Mouse (Mus musculus) frontal cortex, postnatal 14 days (tissue): ENCODE results near the gene Ralb.

Experiments used
- DNase-seq, 2 experiments: peaks; one replicate each; pipeline ENCODE4 v3.0.0; 2022; ENCODE audit warnings: low spot score in 2 of 2

Ralb gene

GRCm38 (mm10) chr1:119492505-119492904, 12.1 kb downstream of the Ralb start:
- no peak for DNase-seq

DNA sequence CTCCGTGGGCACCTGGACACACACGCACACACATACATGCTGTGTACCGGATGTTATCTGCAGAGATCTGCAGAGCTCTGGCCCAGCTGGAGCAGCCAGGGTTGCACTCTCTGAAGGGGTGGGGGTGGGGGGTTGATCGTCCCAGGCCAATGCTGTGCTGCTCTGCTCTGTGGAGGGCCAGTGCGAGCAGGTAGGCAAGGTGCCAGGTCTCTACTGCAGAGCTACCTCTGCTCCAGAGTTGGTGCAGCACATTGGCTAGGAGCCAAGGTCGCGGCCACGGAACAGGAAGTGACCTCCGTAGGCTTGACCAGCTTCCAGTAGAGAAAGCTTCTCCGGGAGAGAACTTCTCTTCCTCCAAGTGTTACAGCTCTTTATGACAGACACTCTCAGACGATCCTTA, 12.5 kb downstream of the Ralb start:
- no peak for DNase-seq

DNA sequence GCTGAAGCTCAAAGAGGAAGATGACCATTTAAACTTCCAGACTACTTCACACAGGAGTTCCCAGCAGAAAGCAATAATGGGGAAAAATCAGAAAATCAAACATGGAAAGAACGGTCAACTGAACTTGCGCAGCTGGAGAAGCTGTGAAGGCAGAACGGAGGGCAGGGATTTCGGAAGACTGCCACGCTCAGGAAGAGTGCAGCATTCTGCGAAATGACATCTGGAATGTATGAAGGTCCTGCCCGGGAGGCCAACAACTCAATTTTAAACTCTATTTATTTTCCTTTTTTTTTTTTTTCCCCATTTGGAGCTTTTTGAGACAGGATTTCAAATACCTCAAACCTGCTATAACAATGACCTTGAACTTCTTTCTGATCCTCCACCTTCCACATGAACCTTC, 13.8 kb downstream of the Ralb start:
- DNase-seq = no peak

DNA sequence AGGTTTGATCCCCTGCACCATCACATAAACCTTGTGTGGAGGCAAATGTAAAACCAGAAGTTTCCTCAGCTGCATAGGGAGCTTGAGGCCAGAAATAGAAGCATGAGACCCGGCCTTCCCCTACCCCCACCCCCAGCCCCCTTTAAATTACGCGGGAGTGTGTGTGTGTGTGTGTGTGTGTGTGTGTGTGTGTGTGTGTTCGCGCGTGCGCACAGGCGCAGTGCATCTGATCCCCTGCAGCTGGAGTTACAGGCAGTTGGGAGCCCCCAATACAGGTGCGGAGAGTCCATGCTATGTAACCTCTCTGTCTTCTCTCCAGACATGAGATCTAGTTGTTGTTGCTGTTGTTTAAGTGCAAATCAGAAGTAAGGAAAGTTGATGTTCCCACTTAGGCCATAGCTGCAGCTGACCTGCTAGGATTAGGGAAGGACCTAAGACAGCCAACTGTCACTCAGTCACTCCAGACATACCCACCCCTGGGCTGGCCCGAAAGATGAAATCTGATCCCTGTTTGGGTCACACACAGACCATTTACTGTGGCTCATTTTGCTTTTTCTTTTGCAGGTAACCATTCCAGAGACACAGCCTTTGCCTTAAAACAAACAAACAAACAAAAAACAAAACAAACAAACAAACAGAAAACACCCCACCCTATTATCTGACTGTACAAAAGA, 16.5 kb downstream of the Ralb start:
- no peak for DNase-seq

DNA sequence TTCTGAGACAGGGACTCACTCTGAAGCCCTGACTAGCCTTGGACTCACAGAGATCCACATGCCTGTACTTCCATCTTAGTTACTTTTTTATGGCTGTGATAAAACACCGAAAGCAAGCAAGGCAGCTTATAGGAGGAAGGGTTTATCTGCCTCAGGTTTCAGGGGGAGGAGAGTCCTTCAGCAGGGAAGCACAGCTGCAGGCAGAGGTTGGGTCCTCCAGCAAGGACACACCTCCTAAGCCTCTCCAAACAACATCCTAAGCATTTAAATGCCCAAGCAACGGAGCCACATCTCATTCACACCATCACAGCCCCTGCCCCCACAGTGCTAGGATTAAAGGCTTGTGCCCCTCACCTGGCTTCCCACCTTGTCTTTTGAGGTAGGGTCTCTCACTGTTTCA, 18.8 kb downstream of the Ralb start:
- DNase-seq = no peak

DNA sequence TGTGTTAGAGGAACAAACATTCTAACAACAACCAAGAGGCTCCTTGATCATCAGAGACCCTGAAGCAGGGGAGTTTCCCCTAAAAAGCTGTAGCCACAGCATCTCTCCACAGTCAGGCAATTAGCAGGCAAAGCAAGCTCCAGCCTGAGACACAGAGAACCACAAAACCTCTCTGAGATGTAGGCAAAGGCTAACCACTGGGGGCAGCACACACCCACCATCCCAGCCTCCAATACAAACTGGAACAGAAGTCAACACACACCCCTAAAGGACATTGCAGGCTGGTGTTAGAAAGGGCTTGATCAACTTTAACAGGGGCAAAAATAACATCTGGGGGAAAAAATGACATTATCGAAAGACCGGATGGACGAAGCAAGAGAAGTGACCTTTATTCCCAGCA, 20.1 kb downstream of the Ralb start:
- no peak for DNase-seq

DNA sequence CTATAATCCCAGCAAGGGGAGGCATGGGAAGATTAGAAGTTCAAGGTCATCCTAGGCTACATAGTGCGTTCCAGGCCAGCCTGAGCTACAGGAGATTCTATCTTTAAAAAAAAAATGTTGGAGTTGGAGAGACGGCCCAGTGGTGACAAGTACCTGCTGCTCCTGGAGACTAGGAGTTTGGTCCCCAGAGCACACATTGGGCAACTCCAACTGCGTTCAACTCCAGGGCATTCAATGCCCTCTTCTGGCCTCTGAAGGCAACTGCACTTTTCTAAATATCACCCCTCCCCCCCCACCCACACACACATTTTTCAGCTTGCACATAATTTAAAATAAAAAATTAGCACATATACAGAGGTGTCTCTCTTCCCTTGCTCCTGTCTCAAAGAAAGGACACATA, 21.7 kb downstream of the Ralb start:
- DNase-seq = no peak

GRCm38 (mm10) chr1:119481205-119481932, 23.2 kb downstream of the Ralb start:
- no peak for DNase-seq

DNA sequence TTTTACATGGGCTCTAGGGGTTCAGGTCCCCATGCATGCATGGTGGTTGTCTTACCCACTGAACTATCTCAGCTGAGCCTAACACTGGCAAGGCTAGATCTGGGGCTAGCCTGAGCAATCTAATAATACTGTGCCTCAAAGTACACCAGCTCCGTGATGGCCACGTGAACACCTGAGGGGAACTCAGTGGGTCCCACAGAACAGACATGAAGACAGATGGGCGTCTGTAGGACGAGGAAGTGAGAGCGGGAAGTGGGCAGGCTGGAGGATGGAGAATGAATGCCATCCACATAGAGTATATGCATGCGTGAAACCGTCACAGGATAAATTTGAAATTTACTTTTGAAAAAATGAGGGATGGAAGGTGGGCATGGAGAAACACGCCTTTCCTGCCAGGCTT, 23.9 kb downstream of the Ralb start:
- no peak for DNase-seq

GRCm38 (mm10) chr1:119479641-119480040, 25.0 kb downstream of the Ralb start:
- no peak for DNase-seq

GRCm38 (mm10) chr1:119476905-119477353, 27.7 kb downstream of the Ralb start:
- no peak for DNase-seq

DNA sequence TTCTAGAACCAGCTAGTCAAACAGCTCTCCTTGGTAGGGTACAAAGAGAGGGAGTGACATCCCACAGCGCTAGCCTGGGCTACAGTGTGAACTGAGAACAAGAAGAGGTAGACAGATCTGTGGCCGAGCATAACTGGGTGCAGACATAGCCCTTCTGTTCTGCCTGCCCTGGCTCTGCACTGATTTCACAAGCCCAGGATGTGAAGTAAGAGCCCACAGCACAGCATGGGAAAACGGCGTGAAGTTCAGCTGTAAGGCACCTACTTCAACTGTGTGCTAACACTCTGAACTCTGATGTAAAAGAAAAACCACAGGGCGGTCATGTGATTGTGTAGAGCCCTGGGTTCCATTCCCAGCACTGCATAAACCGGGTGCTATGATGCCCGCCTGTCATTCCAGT, 29.9 kb downstream of the Ralb start:
- DNase-seq = no peak

DNA sequence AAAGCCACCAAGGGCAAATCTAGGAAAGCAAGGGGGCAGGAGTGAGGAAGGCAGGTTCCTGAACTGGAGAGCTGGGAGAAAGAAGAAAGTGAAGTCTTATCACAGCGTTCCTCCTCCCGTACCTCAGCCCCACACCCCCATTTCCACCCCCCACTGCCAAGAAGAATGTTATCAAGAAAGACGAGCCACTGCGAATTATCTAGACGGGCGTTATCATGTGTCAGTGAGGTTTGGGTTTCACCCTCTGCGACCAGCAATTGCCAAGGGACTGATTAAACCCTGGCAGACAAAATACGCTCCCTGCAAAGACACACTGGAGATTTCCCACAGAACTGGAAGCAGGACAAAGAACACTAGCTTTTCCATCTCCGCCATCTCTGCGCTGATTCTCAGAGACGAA, 31.9 kb downstream of the Ralb start:
- DNase-seq = no peak

GRCm38 (mm10) chr1:119471793-119472396, 32.7 kb downstream of the Ralb start:
- DNase-seq = no peak

DNA sequence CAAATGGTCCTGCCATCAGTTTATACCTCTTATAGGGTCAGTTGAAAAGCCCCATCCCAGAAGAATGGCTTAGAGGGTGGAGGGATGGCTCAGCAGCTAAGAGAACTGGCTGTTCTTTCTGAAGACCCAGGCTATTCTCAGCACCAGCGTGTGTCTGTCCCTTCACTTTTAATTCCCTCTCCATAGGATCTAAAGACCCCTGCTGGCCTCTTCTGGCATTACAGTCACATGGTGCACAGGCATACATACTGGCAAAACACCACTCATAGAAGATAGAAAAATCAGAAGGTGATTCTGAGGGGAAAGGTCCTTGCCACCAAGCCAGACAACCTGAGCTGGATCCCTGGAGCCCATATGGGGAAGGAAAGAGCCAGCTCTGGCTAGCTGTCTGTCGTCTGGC, 41.2 kb downstream of the Ralb start:
- no peak for DNase-seq

- DNase-seq = no peak
Observed at GRCm38 (mm10) chr1:119460062-119460461, 44.5 kb downstream of the Ralb start.

- DNase-seq = peak; percentile 61 to 69
Observed at GRCm38 (mm10) chr1:119457993-119458605, 46.5 kb downstream of the Ralb start.

- no peak for DNase-seq
Observed at GRCm38 (mm10) chr1:119457528-119457855, 47.1 kb downstream of the Ralb start.

DNA sequence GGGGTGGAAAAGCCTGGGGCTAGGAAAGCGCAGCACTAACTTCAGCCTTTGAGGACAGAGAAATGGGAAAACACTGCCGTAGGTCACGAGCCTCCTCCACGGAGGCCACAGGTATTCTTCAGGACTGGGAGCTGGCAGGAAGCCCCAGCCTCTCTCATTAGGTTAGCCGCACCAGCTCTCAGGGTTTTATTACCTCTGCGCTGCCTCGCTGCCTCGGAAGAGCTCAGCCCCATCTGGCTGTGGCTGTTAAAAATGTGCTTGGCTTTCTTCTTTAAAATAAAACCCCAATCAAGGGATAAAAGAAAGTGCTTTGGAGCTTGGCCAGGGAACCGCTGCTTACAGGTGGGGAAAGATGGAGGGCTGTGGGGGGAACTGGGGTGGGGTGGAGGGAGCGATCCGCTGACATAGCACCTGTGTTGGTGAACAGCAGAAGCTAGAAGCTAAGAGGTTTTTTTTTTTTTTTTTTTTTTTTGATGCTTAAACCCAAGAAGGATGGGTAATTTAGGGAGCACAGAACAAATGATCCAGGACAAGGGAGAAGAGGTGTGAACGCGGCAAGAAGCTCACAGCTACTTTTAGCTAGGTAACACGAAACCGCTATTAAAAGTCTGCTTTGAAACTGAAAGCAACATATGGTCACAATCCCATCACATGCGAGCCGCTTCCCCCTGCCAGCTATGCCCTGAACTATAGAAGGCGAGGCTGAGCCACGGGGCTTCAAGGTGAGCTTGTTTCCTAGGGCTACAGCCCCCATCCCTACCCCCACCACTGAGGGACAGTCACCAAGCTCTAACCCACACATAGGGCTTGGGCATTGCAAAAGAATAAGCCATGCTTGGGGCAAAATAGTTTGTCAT, 47.7 kb downstream of the Ralb start:
- DNase-seq = no peak

DNA sequence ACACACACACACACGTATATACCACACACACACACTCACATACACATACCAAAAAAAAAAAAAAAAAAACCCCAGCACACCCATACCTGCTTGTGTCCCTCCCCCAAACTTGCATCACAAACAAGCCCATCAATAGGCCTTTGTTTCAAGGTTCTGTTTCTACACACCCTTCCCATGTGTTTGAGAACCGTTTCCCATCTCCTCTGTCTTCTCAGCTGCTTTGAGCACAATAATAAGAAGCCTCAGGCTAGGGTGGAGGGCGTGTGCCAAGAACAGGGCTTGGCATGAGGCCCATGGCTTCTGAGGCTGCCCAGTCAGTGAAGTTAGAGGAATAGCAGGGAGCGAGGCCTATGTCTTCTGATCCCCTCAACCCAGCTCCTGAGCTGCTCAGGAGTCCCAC, 50.9 kb downstream of the Ralb start:
- no peak for DNase-seq

DNA sequence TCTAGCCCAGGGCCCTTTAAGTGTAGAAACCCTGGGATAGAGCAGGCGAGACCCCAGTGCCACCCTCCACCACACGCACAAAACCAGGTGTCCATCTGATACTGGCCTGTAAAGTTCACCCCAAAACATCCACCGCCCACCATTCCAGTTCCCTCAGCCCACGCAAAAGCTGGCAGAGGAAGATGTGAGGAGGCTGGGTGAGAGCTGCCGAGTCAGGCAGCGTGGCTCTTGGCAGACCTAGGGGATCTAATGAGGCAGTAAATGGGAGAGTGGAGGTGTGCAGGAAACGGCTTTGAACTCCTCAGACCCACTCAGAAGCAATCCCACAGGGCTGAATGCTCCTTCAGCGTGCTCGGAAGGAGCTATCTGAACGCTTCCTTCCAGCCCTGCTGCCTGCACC, 53.2 kb downstream of the Ralb start:
- no peak for DNase-seq
